Mouse (Mus musculus): ENCODE results near the gene Palm. TPM values are rescaled to one million over a fixed set of nuclear protein-coding genes. Genes with fewer than 3 reads are reported as not detected.
A peak's percentile ranks its signal among the peaks of the same experiment; 100 is the strongest.

Palm gene
- total RNA-seq, 2 experiments from 2014 or later: 91.8 to 119 TPM

- DNase-seq (ENCODE audit: low spot score in 2 of 2): no peak
Observed at GRCm38 (mm10) chr10:79794491-79794931, 1.1 kb downstream of the Palm start.

DNA sequence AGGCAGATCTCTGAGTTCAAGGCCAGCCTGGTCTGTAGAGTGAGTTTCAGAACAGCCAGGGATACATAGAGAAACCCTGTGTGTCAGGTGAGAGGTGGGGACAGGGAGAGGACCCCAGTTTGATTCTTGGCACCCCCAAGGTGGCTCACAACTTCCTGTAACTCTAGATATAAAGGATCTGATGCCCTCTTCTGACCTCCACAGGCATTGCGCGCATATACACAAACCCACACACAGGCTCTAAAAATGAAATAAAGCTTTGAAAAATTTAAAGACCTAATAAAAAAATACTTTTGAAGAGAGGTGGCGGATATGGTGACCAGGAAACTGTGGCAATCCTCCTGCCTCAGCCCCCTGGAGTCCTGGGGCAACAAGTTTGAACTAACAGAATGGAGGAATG, 2.5 kb downstream of the Palm start:
- DNase-seq (ENCODE audit: low spot score in 2 of 2): no peak

DNA sequence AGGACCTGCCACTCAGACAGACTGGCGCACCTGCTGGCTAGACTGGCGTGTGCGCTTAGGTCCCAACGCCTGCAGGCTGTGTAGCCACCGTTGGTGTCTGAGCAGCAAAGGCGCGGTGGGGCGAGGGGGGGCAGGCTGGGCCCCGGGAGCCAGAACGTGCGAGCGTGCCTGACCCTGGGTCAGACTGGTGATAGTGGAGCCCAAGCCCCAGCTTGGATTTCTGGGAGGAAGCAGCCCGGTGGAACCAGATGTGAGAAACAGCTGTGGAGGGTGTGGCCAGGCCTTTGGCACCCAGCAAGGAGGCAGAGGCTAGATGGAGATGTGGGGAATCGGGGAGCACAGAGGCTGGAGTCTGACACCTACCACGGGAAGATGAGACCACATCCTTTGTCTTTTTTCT, 4.0 kb downstream of the Palm start:
- no peak for DNase-seq (ENCODE audit: low spot score in 2 of 2)

DNA sequence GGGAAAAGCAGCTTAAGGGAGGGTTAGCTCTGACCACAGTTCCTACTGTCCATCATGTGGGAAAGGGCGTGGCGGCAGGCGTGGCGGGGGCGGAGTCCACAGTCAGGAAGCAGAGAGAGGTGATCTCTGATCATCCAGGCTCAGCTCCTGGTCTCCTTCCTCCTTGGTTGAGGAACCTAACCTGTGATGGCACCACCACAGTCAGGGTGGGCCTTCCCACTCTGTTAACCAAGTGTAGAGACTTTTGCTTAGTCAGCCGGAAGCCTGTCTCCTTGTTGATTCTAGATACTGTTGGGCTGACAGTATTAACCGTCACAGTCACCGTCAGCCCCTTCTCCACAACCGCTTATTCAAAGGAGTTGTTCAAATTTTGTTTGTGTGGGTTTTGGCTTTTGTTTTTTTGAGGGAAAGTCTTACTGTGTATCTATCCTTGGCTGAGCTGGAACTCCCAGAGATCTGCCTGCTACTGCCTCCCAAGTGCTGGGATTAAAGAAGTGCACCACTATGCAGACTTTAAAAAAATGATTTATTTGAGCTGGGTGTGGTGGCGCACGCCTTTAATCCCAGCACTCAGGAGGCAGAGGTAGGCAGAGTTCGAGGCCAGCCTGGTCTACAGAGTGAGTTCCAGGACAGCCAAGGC, 5.0 kb downstream of the Palm start:
- DNase-seq (ENCODE audit: low spot score in 2 of 2): no peak

GRCm38 (mm10) chr10:79800508-79800907, 7.1 kb downstream of the Palm start:
- DNase-seq (ENCODE audit: low spot score in 2 of 2): no peak

DNA sequence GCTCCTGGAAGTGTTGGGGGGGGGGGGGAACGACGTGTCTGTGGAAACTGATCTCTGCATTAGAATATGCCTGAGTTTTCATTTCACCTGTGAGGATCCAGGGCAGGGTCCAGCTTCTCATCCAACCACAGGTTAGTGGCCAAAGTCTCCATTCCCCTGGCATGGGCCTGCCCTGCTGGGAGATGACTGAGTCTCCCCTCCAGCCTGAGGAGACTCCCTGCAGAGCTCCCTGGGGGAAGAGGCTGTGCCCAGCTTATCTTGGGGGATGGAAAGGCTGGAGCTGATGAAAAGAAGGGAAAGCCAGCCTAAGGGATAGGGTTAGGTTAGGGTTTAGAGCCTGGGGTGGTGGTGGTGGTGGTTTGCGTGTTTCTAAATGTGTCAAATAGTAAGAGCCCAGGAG, 8.5 kb downstream of the Palm start:
- no peak for DNase-seq (ENCODE audit: low spot score in 2 of 2)

- peak; percentile 39 to 74 for DNase-seq (ENCODE audit: low spot score in 2 of 2)
Observed at GRCm38 (mm10) chr10:79802331-79802971, 9.1 kb downstream of the Palm start.

- DNase-seq (ENCODE audit: low spot score in 2 of 2): no peak
Observed at GRCm38 (mm10) chr10:79803716-79804323, 10.4 kb downstream of the Palm start.

- no peak for DNase-seq (ENCODE audit: low spot score in 2 of 2)
Observed at GRCm38 (mm10) chr10:79805636-79806035, 12.3 kb downstream of the Palm start.

GRCm38 (mm10) chr10:79806331-79806730, 13.0 kb downstream of the Palm start:
- no peak for DNase-seq (ENCODE audit: low spot score in 2 of 2)

DNA sequence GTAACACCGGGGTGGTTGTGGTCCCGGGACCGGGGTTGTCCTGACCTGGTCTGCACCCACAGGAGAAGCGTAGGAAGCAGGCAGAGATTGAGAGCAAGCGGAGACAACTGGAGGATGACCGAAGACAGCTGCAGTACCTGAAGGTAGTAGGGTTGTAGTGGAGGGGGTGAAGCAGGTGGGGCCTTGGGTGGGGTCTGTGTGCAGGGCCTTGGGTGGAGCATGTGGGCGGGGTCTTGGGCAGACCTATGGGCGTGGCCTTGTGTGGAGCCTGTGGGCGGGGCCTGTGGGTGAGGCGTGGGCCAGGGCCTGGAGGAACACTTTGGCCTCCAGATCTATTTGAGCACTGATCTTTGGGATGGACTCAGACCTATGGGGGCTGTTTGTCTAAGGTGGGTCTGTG, 13.6 kb downstream of the Palm start:
- no peak for DNase-seq (ENCODE audit: low spot score in 2 of 2)

- no peak for DNase-seq (ENCODE audit: low spot score in 2 of 2)
Observed at GRCm38 (mm10) chr10:79807826-79808225, 14.5 kb downstream of the Palm start.

- no peak for DNase-seq (ENCODE audit: low spot score in 2 of 2)
Observed at GRCm38 (mm10) chr10:79808728-79809127, 15.4 kb downstream of the Palm start.

DNA sequence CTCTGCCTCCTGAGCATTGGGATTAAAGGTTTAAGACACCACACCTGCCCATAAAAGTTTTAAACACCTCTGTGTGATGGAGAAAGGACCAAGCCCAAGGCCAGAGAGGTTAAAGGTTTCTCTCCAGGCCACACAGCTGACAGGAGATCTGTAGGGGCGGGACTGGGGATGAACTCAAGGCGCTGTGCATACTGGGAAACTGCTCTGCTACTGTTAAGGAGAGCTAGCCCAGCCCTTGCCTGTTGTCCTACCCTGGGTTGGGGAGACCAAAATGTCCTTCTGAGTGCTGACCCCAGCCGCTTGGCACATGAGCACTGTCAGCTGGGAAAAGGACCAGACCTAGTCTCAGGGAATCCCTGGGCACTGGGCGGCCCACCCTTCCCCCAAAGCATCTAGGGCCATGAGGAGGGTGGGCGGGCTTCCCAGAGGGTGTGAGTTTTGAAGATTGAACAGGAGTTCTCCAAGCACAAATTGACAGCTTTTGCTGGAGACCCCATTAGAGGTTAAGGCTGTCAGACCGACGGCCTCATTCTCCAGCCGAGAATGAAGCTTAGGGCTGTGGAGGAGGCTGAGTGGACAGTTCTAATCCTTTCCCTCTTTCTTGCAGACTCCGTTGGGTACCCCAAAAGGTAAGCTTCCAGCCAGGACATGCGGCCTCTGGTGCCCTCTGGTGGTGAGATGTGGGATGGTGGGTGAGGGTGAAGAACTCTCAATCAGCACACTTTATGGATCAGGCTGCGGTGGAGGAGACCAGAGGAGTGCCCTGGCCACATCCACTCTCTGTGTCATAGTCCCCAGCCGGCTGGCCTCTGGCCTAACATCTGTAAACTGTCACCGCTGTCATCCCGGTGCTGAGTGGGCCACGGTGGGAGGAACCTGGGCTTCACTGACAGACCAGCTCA, 18.6 kb downstream of the Palm start:
- DNase-seq (ENCODE audit: low spot score in 2 of 2): peak; percentile 73 to 84

DNA sequence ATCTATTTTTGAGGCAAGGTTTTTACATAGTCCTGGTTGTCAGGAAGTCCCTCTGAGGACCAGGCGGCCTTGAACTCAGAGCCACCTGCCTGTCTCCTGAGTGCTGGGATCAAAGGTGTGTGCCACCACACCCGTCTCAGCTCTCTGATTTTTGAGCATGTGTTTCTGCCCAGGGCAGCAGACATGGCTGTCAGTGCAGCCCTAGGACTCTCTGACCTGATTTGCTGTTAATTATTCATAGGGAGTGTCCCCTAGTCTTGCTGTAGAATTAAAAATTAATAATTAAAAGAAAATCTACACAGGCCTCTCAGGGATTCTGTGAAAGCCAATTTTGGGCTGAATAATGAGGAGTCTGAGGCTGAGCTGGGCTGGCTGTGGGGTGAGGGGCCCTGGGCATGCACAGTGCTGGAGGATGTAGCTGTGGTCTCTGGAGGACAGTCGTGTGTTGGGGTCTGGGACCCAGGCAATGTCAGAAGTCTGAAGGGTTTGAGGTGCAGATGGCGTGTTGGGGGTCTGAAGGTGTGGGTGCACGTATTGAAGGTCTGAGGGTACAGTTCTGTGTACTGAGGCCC, 21.0 kb downstream of the Palm start:
- DNase-seq (ENCODE audit: low spot score in 2 of 2): no peak

- DNase-seq (ENCODE audit: low spot score in 2 of 2): no peak
Observed at GRCm38 (mm10) chr10:79815671-79816494, 22.5 kb downstream of the Palm start.

GRCm38 (mm10) chr10:79817111-79817510, 23.7 kb downstream of the Palm start:
- no peak for DNase-seq (ENCODE audit: low spot score in 2 of 2)

DNA sequence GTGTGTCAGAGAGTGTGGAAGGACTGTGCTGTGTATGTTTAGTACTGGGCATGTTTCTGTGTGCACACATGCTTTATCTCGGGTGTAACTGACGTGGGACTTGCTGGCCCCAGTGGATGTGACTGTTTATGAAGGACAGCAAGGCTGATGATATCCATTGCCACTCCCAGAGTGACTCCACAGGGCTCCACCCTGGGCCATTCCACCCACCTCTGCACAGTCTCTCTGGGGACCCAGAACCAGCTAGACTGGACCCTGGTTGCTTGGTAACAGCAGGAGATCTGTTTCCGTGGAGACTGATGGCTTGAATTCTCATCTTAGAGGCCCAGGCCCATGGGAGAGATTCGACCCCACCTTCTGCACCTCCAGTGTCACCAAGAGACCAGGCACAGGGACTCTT, 24.9 kb downstream of the Palm start:
- DNase-seq (ENCODE audit: low spot score in 2 of 2): no peak

DNA sequence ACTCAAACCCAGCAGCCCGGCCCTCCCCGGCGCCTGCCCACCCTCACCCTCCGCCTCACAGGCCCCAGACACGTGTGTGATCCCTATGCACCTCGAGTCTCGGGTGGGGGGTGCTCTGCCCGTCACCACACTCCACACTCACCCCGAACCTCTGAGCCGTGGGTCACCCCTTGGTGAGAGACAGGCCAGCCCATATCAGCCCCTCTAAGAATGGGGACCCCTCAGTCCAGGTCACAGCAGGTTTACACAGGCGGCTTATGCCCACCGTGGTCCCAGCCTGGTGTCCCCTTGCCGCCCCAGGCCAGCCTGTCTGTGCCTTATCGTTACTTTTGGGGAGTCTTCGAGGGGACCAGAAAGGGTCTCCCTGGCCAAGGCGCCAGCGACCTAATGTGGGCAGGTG, 26.2 kb downstream of the Palm start:
- no peak for DNase-seq (ENCODE audit: low spot score in 2 of 2)

DNA sequence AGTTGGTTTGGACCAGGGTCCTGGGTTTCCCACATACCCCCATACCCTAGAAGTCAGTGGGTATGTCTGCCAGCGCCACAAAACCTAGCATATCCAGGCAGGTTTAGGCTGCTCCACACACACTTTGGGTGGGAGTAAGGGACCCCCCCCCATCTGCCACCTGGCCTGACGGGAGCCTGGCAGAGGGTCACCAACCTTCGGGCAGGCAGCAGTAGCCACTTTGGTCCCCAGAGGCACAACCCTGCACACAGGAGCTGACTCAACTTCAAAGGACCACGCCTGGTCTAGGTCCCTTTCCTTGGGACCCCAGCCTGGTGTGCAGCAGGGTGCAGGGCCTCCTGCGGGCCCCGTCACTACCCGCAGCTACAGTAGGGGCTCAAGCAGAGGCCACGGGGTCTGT, 26.9 kb downstream of the Palm start:
- no peak for DNase-seq (ENCODE audit: low spot score in 2 of 2)
